Mouse (Mus musculus) layer of hippocampus, adult 18-20 months (tissue): ENCODE measurements at regions not wholly inside any gene's neighbourhood (a gene's known extent, or its start where the extent isn't known, plus 50 kb on each side); places are given as distances from the start of the nearest gene placed in this dataset.

ENCODE experiments used
- DNase-seq, 2 experiments: peaks; one replicate each; pipeline ENCODE4 v3.0.0; 2022; ENCODE audit warnings: low spot score in 2 of 2

DNA sequence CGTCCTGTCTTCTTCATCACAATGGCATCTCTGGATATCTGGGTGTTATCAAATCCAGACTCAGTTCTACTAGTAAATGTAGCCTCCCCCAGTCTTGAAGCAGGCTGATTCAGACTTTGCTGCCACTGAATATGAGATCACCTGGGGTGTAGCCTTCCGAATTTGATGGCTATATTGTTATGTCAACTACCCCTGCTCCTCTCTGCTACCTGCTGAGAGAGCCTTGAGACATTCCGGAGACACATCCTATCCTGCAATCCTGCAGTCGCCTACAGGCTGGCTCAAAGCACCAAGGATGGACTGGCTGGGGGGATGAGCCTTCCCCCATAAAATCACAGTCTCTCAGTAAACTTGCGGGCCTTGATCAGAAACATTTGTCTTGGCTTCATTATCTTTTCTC lies 655.4 kb upstream of the Nrsn1 start:
- no peak for DNase-seq

- no peak for DNase-seq
These were observed 629.6 kb upstream of the Nrsn1 start for GRCm38 (mm10) chr13:25899871-25900270.

- DNase-seq, result no peak
These were observed 622.8 kb upstream of the Nrsn1 start for GRCm38 (mm10) chr13:25893150-25893549.

DNA sequence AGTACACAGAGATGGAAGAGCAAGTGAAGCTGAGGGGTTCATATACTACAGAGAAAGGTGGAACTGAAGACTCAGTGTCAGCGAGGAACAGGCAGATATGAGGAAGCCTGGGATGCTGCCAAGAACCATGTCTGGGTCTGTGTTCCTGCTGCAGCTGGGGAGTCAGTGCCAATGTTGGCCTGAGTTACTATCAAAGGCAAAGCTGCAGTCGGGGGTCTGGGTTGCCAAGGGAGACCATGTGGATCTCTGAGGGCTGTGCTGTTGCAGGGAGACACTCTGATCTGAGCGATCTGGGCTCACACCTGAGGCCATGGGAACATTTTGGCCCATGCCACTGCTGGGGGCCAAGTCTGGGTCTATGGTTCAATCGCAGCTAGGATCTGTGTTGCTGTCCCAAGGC lies 612.5 kb upstream of the Nrsn1 start:
- peak in 1 of 2 experiments; percentile 6 for DNase-seq

- DNase-seq, result no peak
These were observed 598.6 kb upstream of the Nrsn1 start for GRCm38 (mm10) chr13:25868923-25869322.

- no peak for DNase-seq
These were observed 587.9 kb upstream of the Nrsn1 start for GRCm38 (mm10) chr13:25858207-25858606.

GRCm38 (mm10) chr13:25857569-25857968 lies 587.3 kb upstream of the Nrsn1 start:
- DNase-seq, result no peak

- no peak for DNase-seq
These were observed 586.8 kb upstream of the Nrsn1 start for GRCm38 (mm10) chr13:25857096-25857495.

GRCm38 (mm10) chr13:25856549-25856948 lies 586.2 kb upstream of the Nrsn1 start:
- DNase-seq, result no peak

- DNase-seq, result peak; percentile 19 to 70
These were observed 577.9 kb upstream of the Nrsn1 start for GRCm38 (mm10) chr13:25848156-25848555.

DNA sequence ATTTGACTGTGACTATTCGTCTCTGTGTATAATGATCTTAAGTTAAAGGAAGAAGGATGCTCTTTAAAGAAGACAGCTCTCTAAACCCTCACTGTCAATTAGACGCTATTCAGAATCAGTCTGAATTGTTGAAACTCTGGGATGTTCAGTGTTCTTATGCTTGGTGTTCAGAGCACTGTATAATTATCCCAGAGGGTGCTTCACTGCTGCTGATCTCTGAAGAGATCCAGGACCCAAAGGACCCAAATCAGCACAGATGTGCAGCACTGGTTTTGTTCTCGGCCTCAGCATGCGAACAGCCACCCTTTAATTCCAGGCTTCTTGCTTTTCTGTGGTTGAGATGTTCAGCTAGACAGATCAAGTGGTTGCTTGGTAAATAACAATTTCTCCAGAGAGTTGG lies 567.9 kb upstream of the Nrsn1 start:
- DNase-seq, result no peak

- DNase-seq, result no peak
These were observed 559.0 kb upstream of the Nrsn1 start for GRCm38 (mm10) chr13:25829146-25829924.

- DNase-seq, result no peak
These were observed 538.4 kb upstream of the Nrsn1 start for GRCm38 (mm10) chr13:25808564-25809253.

DNA sequence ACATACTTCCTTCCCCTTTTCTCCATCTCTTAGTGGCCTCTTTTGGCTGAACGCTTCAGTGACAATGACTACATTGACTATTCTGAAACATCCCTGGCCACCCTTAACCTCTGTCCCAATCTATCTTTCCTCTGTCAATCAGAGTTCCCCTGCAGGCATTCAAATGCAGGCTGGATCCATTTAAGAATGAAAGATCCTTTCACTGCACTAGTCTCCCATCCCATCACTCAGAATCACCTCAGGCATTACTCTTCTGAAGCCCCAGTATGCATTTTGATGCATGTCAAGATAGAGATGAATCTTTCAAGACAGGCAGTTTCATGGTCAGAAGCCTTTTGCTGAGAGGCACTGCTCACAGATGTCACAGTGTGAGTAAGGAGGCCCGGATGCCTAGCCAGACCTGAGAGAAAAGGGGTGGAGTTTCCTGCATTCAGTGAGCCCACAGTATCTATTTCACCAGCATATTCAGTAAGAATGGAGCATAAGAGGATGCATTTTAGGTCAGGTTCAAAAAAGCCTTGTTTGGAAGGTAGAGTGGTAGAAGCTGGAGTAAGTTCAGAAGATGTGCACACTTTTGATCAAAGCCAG lies 523.0 kb upstream of the Nrsn1 start:
- no peak for DNase-seq

GRCm38 (mm10) chr13:25781161-25781560 lies 510.9 kb upstream of the Nrsn1 start:
- peak in 1 of 2 experiments; percentile 41 for DNase-seq

GRCm38 (mm10) chr13:25777706-25778105 lies 507.4 kb upstream of the Nrsn1 start:
- DNase-seq, result peak in 1 of 2 experiments; percentile 18

- DNase-seq, result no peak
These were observed 504.4 kb upstream of the Nrsn1 start for GRCm38 (mm10) chr13:25774586-25775182.

DNA sequence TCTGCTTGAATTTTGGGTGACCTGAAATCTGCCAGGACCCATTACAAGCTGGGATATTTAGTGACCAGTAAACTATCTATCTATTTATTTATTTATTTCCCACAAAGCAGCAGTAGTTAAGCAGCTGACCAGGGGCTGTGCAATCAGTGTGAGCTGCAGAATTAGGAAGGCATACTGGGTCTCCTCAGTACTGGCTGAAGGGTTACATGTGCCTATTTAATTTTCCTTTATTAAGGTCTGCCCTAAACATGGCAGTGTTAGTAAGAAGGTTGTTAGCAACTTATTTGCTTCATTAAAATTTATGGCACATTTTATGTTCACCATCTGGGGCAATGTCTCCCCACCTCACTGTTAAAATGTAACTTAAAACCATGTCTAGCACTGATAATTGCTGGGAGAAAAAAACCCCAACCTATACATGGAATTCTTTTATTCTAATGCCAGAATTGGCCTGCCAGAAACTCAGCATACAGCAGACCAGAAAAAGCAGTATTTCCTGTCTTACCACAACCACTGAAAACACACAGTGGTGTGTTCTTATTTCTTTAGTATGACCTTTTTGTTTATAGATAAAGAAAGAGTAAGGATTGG lies 484.3 kb upstream of the Nrsn1 start:
- DNase-seq, result no peak

GRCm38 (mm10) chr13:25751409-25751777 lies 481.1 kb upstream of the Nrsn1 start:
- no peak for DNase-seq

GRCm38 (mm10) chr13:25750460-25751408 lies 480.4 kb upstream of the Nrsn1 start:
- DNase-seq, result no peak
